Mouse (Mus musculus) cerebellum, postnatal 36 days (tissue): ENCODE measurements around the gene Fbxl15.
A peak's percentile ranks its signal among the peaks of the same experiment; 100 is the strongest.

Experiments
- DNase-seq, 2 experiments: peaks; one replicate each; pipeline ENCODE4 v3.0.0; 2021 to 2022; ENCODE audit warnings: mixed read lengths in 2 of 2

Fbxl15 gene

GRCm38 (mm10) chr19:46323716-46324115, 4.3 kb upstream of the Fbxl15 start:
- DNase-seq, result no peak

- DNase-seq, result no peak
Measured at GRCm38 (mm10) chr19:46324366-46324765, 3.6 kb upstream of the Fbxl15 start.

DNA sequence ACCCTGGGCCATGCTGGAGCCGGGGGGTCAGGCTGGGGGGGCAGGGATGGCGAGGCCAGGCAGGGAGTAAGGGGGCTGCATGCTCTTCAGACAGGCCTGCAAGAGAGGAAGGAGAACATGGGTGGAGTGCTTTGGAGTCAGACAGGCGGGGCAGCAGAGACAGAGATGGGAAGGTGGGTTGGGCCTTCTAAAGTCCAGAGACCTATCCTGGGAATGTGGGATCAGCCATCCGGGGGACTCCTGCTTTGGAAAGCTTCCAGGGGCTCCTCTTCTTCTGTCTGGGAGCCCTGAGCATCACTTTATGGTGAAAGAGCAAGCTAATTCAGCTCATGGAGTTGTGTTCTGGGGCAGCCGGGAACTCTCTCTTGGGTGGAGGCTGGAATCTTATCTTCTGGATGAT, 3.1 kb upstream of the Fbxl15 start:
- DNase-seq, result no peak

- DNase-seq, result peak; percentile 56 to 65
Measured at GRCm38 (mm10) chr19:46326019-46326755, 1.8 kb upstream of the Fbxl15 start.

- peak; percentile 81 to 82 for DNase-seq
Measured at GRCm38 (mm10) chr19:46326756-46327305, 1.2 kb upstream of the Fbxl15 start, which contains the start of gene Psd. Gene Psd (minus strand): TSS chr19:46327156.

DNA sequence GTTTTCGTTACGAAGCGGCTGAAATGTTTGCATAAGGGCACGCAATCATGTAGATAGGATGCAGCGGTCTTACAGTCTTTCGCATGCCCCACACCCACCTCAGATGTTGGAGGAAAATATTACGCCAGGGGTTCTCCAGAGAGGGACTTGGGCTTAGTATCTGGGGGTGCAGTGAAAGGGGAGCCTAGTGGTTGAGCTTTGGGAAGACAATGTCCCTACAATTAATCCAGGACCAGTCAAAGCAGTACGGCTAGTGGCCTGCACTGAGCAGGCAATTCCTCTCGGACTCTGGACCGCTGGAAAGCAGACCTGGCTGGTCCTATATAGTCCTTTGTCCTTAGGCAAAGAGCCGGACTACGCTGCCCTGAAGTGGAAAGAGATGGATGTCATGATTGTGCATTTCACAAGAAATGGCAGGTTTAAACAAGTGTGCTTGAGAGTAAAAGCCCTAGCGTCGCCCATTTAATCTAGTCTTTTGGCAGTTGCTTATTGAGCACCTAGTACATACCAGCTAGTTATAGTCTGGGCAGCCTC, 386 bp upstream of the Fbxl15 start:
- peak in 1 of 2 experiments; percentile 43 for DNase-seq

- DNase-seq, result peak in 1 of 2 experiments; percentile 53
Measured at GRCm38 (mm10) chr19:46329031-46329641, 1.2 kb downstream of the Fbxl15 start.

GRCm38 (mm10) chr19:46329951-46330350, 2.0 kb downstream of the Fbxl15 start:
- peak; percentile 86 to 88 for DNase-seq

- DNase-seq, result no peak
Measured at GRCm38 (mm10) chr19:46330696-46331095, 2.7 kb downstream of the Fbxl15 start.

GRCm38 (mm10) chr19:46331326-46331725, 3.3 kb downstream of the Fbxl15 start:
- DNase-seq, result no peak

DNA sequence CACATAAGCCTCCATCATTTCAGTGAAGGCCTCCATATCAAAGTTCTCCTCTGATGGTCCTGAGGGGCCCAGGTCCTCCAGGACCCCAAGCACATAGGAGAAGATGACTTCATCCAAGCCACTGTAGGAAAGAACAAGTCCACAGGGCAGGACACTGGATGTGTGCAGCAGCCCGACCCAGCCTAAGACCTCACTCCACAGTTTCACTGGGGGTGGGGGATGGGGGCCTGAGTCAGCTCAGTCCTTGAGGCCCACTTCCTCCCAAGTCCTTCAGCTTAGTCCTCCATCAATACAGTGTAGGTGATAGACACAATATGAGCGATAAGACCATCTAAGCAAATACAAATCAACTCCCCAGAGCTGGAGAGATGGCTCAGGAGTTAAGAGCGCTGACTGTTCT, 4.0 kb downstream of the Fbxl15 start:
- no peak for DNase-seq

- DNase-seq, result no peak
Measured at GRCm38 (mm10) chr19:46332721-46333339, 4.8 kb downstream of the Fbxl15 start.

GRCm38 (mm10) chr19:46333906-46334305, 5.9 kb downstream of the Fbxl15 start:
- DNase-seq, result peak; percentile 73 to 74

GRCm38 (mm10) chr19:46337719-46338330, 9.8 kb downstream of the Fbxl15 start:
- DNase-seq, result no peak

- peak; percentile 98 to 100 for DNase-seq
Measured at GRCm38 (mm10) chr19:46338331-46338936, 10.4 kb downstream of the Fbxl15 start, which contains the start of gene Cuedc2. Gene Cuedc2 (minus strand): TSS chr19:46338702.

DNA sequence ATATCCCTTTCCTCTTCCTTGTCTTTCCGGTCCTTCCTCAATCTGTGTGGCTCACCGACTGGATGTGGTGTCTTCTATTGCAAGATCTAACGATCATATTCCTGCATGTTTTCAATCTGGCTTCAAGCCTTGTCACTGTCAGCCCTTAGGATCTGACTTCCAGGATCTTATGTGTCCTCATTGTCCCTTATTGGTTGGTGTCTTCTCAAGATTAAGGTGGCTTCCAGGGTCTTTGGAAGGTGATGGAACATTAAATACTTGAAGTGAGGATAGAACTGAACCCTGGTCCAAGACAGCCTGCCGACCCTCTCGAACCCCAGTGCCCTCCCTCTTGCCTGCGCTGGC, 10.9 kb downstream of the Fbxl15 start:
- DNase-seq, result no peak

DNA sequence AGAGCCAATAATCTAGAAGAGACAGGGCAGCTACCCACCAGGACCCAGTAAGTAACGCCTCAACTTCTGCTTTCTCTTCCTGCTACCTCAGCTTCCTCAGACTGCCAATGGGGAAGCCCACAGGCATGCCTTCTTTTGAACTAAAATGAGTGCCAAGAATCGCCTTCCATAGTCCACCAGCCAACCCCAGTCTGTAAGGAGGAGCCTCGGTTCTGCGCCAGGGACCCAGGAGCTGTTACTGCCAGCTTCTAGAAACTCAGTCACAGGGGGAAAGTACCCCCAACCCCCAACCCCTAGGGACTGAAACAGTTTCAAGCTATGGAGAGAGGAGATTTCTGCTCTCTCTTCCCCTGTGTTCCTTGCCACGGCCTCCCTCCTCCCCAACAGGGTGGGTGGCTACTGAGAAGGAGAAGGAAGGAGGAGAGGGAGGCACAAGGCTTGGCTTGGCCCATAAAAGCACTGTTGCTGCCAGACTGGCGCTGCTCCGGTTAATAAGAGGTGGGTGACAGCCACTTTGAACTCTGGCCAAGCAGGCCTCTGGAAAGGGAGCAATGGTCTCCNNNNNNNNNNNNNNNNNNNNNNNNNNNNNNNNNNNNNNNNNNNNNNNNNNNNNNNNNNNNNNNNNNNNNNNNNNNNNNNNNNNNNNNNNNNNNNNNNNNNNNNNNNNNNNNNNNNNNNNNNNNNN, 11.4 kb downstream of the Fbxl15 start:
- DNase-seq, result peak in 1 of 2 experiments; percentile 33

DNA sequence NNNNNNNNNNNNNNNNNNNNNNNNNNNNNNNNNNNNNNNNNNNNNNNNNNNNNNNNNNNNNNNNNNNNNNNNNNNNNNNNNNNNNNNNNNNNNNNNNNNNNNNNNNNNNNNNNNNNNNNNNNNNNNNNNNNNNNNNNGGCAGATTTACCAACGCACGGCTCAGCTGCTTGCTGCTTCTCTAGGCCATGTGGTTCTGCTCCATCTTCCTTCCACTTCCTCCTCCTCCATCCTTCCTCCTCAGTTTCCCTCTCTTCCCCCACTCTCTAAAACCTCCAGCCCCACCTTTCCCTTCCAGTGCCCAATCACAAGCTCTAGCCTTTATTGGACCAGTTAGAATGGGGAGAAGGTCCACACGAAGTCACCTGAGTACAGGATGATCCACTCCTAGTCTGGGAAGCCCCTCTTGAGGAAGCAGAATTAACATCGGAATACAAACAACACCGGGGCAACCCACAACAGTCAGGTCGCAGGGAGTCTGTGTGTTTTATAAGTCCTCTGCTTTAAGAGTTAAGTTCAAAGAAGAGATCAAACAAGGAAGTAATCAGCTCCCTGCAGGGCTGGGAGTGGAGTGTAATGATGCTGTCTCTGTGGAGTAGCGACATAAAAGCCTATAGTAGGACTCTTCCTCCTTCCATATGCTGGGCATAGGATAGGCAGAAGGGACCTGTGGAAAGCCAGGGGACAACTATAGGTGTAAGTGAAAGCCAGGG, 16.9 kb downstream of the Fbxl15 start:
- no peak for DNase-seq

- no peak for DNase-seq
Measured at GRCm38 (mm10) chr19:46347146-46347545, 19.2 kb downstream of the Fbxl15 start.

GRCm38 (mm10) chr19:46347936-46348668, 20.1 kb downstream of the Fbxl15 start:
- no peak for DNase-seq
